Mouse (Mus musculus) mouse embryonic stem cell (cell line): Measurements from ENCODE around the gene Vmn1r155.
"Not testable (repeated sequence)": the region's sequence is repeated elsewhere in the genome, so short reads cannot be mapped to it uniquely, and the experiment has no call there.

Experiments
- in situ Hi-C, 2 experiments: fragments of 300-500 bp; cut with MboI; formaldehyde crosslinking; loops; 1 replicate in 1 of 2; 3 replicates in 1 of 2; pipeline ENCODE4 v1.14.3; 2019 to 2020; ENCODE audit warnings: low sequenced_read_pairs in 2 of 2, low pct_unique_long_range_greater_than_20kb in 1 of 2, mixed read lengths in 1 of 2; ENCODE audit not compliant: unreplicated experiment in 1 of 2

Vmn1r155 gene

DNA sequence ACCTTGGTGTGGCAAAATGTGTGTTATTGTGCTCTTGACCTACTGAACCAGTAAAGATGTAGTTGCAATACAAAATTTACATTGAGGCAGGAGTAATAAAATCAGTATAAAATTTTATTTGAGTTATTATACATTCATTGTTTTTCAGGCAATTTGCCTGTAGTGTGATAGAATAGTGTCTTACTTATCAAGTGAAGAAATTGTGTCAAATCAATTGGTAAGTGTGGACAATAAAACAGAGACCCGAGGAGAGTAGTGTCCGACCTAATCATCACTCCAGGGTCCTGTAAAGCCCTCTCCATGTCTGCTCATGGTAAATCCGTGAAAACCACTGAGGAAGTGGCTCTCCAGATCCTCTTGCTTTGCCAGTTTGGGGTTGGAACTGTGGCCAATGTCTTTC, at the start of gene Vmn1r155:
Gene Vmn1r155 (plus strand): TSS at position 301 of the 400 bp plus-strand sequence.
- in situ Hi-C loops = not testable (repeated sequence)

DNA sequence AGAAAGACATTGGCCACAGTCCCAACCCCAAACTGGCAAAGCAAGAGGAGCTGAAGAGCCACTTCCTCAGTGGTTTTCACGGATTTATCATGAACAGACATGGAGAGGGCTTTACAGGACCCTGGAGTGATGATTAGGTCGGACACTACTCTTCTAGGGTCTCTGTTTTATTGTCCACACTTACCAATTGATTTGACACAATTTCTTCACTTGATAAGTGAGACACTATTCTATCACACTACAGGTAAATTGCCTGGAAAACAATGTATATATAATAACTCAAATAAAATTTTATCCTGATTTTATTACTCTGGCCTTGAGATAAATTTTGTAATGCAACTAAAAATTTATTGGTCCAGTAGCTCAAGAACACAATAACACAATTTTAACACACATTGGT, 34.4 kb downstream of the Vmn1r155 start, which contains the start of gene Gm8693:
Gene Gm8693 (minus strand): TSS at position 101 of the 400 bp plus-strand sequence.
- in situ Hi-C loops = not testable (repeated sequence)
